Mouse (Mus musculus) limb, embryonic 14.5 days (tissue): ENCODE data around the gene Slc27a1. TPM values are rescaled to one million over a fixed set of nuclear protein-coding genes. Genes with fewer than 3 reads are reported as not detected.
A peak's percentile ranks its signal among the peaks of the same experiment; 100 is the strongest.

ENCODE experiments used
- ATAC-seq: fragments of 200-750 bp; cut with Nextera tagmentation; 2 replicates; pipeline ENCODE4 v1.8.0; 2017; ENCODE audit warnings: low read depth, moderate number of reproducible peaks, moderate TSS enrichment; ENCODE audit not compliant: low FRiP score
- DNase-seq: peaks from one replicate; pipeline ENCODE4 v3.0.0-alpha.2; 2015; ENCODE audit warnings: low spot score
- H3K27ac ChIP-seq: fragments of 300-500 bp; sonication (generic); replicated peaks from 2 replicates; pipeline ENCODE4 v1.5.1; 2014; ENCODE audit warnings: low read depth, mild to moderate bottlenecking, low read length, moderate library complexity, mixed read lengths
- H3K27me3 ChIP-seq: fragments of 300-500 bp; sonication (generic); 2 replicates; pipeline ENCODE4 v1.6.1; 2014; ENCODE audit warnings: low read length, mixed read lengths; ENCODE audit not compliant: control insufficient read depth, insufficient read depth
- H3K36me3 ChIP-seq: fragments of 300-500 bp; sonication (generic); 2 replicates; pipeline ENCODE4 v1.6.1; 2014; ENCODE audit warnings: mild to moderate bottlenecking, low read length, moderate library complexity, mixed read lengths; ENCODE audit not compliant: control insufficient read depth, insufficient read depth
- H3K4me1 ChIP-seq: fragments of 300-500 bp; sonication (generic); 2 replicates; pipeline ENCODE4 v1.6.1; 2014; ENCODE audit warnings: antibody characterized with exemption, low read length, mixed read lengths; ENCODE audit not compliant: control insufficient read depth, insufficient read depth
- H3K4me2 ChIP-seq: fragments of 300-500 bp; sonication (generic); replicated peaks from 2 replicates; pipeline ENCODE4 v1.6.1; 2014; ENCODE audit warnings: low read depth, mild to moderate bottlenecking, low read length, moderate library complexity; ENCODE audit not compliant: severe bottlenecking
- H3K4me3 ChIP-seq: fragments of 300-500 bp; sonication (generic); replicated peaks from 2 replicates; pipeline ENCODE4 v1.5.1; 2014; ENCODE audit warnings: low read length
- H3K9ac ChIP-seq: fragments of 300-500 bp; sonication (generic); 2 replicates; pipeline ENCODE4 v1.6.1; 2014; ENCODE audit warnings: mild to moderate bottlenecking, low read depth, low read length, moderate library complexity; ENCODE audit not compliant: severe bottlenecking
- H3K9me3 ChIP-seq: fragments of 300-500 bp; sonication (generic); 2 replicates; pipeline ENCODE4 v1.6.1; 2016; ENCODE audit warnings: low read length; ENCODE audit not compliant: control insufficient read depth
- POLR2A ChIP-seq: fragments of 200-500 bp; IDR thresholded peaks from 2 replicates; pipeline ENCODE4 v1.8.0; 2012; ENCODE audit warnings: inconsistent platforms, mild to moderate bottlenecking, moderate library complexity, borderline replicate concordance; ENCODE audit not compliant: insufficient read depth, insufficient read length; ENCODE audit errors: extremely low read depth
- WGBS: fragments of 180-500 bp; shearing (Covaris S2); extraction: QIAGEN DNeasy Blood & Tissue Kit; methylation state at CpG from one replicate; pipeline ENCODE4 v1.1.7; 2014; 5-methylcytosine and 5-hydroxymethylcytosine counted together
- polyA plus RNA-seq, 2 experiments: library from polyadenylated mRNA; depleted of rRNA in 1 of 2; stranded (reverse) in 1 of 2; unstranded in 1 of 2; fragments of >200 nt; fragmentation: Nextera tagmentation in 1 of 2; extraction: Ambion mirVana in 1 of 2; gene quantifications; 2 replicates each; pipeline versions ENCODE4 v1.2.1 to v1.2.3; 2012 to 2014

Gene Slc27a1
- polyA plus RNA-seq, 2 experiments = 24.3 to 87.8 TPM

DNA sequence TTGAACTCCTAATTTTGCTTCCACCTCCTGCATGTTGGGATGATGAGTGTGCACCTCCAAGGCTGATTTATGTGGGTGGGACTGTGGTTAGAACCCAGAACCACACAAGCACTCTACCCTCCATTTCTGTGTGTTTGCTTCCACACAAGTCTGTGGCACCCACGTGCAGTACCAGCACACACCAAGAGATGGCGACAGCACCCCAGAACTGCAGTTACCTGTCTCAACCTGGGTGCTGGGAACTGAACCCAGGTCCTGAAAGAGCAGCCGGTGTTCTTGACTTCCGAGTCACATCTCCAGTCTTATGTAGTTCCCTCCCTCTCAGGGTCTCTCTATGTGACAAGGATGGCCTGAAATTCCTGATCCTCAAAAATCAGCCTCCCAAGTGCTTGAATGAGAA, 4.7 kb upstream of the Slc27a1 start:
- no peak for TF ChIP-seq POLR2A
- DNase-seq (no peak), ATAC-seq (no peak)
- Histone ChIP-seq H3K27me3 (peaks cover 58% of the 10 kb centered on the region), H3K9ac (no peak overlapping the region), H3K4me3 (no peak overlapping the region), H3K27ac (no peak overlapping the region), H3K4me1 (peaks cover 9% of the 10 kb centered on the region), H3K9me3 (peaks cover 4% of the 10 kb centered on the region), H3K4me2 (no peak overlapping the region), H3K36me3 (no peaks in the 10 kb centered on the region)
- WGBS = 84% methylated on average over 4 of the region's 4 CpGs

DNA sequence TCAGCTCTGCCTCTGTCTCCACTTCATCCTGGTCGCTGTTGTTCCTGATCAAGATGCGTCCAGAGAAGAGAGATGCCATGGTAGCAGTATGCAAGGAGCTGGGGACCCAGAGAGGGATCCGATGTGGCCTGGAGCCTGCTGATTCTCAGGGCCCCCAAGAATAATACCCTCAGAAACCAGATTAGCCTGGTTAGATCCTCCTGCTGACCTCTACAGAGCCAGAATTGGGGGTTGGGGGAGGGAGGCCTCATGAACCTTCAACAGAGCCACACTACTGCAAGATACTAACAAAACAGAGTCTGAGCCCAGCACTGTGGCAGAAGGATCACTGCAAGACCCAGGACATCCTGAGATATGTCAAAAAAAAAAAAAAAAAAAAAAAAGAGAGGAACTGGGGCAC, 2.2 kb upstream of the Slc27a1 start, which contains the start of gene Nxnl1:
Gene Nxnl1, minus strand, starts transcription at position 101 of the 400 bp plus-strand sequence.
- DNase-seq (no peak), ATAC-seq (no peak)
- Histone ChIP-seq H3K4me1 (peaks cover 23% of the 10 kb centered on the region), H3K27ac (no peak within 1 kb of the TSS), H3K9ac (no peak within 1 kb of the TSS), H3K4me2 (no peak within 1 kb of the TSS), H3K9me3 (peaks cover 4% of the 10 kb centered on the region), H3K27me3 (peaks cover 34% of the 10 kb centered on the region), H3K4me3 (no peak within 1 kb of the TSS), H3K36me3 (no peaks in the 10 kb centered on the region)
- no peak for TF ChIP-seq POLR2A
- 70% methylated on average over 3 of the region's 3 CpGs for WGBS

DNA sequence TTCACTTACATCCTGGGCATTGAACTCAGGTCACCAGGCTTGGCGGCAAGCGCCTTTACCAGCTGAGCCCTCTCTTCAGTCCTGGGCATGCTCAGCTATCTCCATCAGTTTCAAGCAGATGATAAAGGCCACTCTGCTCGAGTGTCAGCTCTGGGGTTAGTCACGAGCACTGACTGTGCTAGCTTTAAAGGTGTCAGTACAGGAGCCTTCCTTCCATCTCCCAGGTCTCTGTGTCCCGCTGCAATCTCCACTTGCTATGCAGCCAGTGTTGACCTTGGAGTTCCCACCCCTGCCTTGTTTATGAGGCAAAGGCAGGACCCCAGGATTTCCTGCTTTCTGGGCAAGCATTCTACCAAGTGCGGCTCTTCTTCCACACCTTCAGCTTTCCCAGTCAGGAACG, 1.1 kb upstream of the Slc27a1 start:
- H3K36me3 ChIP-seq = no peaks in the 10 kb centered on the region
- TF ChIP-seq POLR2A = no peak
- ATAC-seq (no peak), DNase-seq (no peak)
- peaks cover 26% of the 10 kb centered on the region for H3K4me1 ChIP-seq
- H3K27me3 ChIP-seq = peaks cover 23% of the 10 kb centered on the region
- peaks cover 4% of the 10 kb centered on the region for H3K9me3 ChIP-seq
- H3K4me2 ChIP-seq = no peak overlapping the region
- no peak overlapping the region for H3K27ac ChIP-seq
- H3K9ac ChIP-seq = no peak overlapping the region
- H3K4me3 ChIP-seq = no peak overlapping the region
- 71% methylated on average over 7 of the region's 7 CpGs for WGBS

DNA sequence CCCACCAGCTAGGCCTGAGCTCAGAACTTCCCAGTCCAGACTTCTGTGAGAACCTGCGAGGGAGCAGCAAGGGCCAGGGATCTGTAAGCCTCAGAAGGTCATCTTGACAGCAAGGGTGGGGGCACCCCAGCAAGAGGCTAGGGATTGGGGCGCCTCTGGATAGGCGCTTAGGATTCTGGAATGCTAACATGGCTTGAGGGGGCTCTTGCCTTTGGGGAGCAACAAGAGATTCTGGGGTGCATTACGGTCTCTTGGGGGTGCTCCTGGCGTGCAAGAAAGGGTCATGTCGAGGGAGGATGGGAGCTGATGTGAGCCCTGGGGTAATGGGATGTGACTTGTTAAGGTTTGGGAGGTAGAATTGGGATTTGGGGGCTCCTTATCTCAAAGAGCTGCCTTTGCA, 259 bp downstream of the Slc27a1 start:
- Histone ChIP-seq H3K36me3 (no peaks in the 10 kb centered on the region), H3K9me3 (peaks cover 4% of the 10 kb centered on the region), H3K4me3 (peak overlapping the region; percentile 54), H3K9ac (peak overlapping the region; percentile 66; the same call in 1 of the 2 replicates), H3K4me2 (peak overlapping the region; percentile 88), H3K4me1 (peaks cover 31% of the 10 kb centered on the region), H3K27me3 (peaks cover 11% of the 10 kb centered on the region; the same call in 1 of the 2 replicates), H3K27ac (peak overlapping the region; percentile 81; the same call in 1 of the 2 replicates)
- 15% methylated on average over 6 of the region's 6 CpGs for WGBS
- ATAC-seq = no peak
- TF ChIP-seq POLR2A = no peak
- no peak for DNase-seq

DNA sequence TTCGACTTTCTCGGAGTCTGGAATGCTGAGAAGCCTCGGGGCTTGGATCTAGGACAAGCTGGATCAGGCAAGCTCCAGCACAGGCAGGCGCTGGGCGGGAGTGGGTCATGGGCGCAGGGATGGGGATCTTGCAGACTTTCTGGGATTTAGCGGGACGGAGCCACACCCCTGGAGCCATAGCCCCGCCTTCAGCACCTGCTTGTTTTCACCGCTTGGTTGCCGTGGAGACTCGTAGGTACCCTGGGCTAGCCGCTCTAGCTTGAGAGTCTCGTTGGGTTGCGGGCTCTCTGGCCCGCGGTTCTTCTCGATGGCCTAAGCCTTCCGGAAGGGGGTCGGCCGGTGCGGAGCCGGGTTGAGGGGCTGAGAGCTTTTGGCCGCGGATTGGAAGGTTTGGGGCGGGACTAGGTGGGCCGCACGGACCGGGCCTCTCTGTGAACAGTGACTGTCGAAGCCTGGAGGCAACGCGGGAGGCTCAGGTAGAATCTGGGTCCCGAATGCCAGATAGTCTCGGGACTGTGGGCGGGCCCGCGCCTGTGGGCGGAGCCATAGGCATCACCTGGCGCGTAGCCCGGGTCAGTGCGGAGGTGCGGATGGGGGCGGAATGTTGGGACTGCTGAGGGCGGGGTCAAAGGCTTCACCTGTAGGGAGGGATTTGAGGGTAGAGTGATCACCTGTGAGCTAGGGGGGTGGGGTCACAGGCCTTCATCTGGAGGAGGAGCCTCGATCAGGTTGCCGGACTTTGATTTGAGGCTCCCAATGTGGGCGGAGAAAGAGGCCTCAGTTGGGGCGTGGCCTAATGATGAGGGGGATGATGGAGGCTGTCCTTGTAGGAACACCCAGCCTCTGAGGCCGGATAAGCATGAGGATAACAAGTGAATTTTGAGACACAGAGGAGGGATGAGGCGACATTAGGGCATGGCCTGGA, 946 bp downstream of the Slc27a1 start:
- H3K27me3 ChIP-seq = peaks cover 11% of the 10 kb centered on the region; the same call in 1 of the 2 replicates
- WGBS = under 1% methylated on average over 51 of the region's 51 CpGs
- H3K27ac ChIP-seq = peak overlapping the region; percentile 81
- peak; percentile 56; the same call in 1 of the 2 replicates for TF ChIP-seq POLR2A
- peak; percentile 89 for DNase-seq
- H3K9me3 ChIP-seq = no peaks in the 10 kb centered on the region
- peaks cover 31% of the 10 kb centered on the region for H3K4me1 ChIP-seq
- H3K4me2 ChIP-seq = peak overlapping the region; percentile 88
- no peaks in the 10 kb centered on the region for H3K36me3 ChIP-seq
- peak overlapping the region; percentile 54 for H3K4me3 ChIP-seq
- peak; percentile 84 for ATAC-seq
- peak overlapping the region; percentile 66 for H3K9ac ChIP-seq
